Mouse (Mus musculus): Measurements from ENCODE around the gene Sun2. TPM values are rescaled to one million over a fixed set of nuclear protein-coding genes. Genes with fewer than 3 reads are reported as not detected.

The Sun2 gene
- polyA plus RNA-seq, 1 experiment = 31.5 TPM

DNA sequence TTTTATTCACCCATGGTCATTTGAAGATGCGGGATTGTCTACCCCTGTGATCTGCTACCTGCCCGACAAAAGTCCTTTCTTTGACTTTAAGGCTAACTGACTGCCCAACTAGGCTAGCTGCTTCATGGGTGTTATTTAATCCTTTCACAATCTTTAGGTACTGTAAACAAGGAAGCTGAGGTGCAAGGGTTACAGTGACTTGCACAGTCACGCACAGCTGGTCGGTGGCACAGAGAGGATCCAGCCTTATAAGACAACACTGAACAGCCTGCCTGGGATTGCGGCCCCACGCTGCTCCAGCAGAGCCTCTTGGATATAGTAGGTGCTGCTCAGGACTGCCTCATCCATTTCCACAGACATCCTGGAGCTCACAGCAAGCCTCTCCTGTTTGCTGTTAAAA lies 59.2 kb downstream of the Sun2 start:
- H3K27me3 ChIP-seq (replicated peaks; ENCODE audit: control insufficient read depth, insufficient read depth, low read length) = no peaks in the 10 kb centered on the region
- DNase-seq = peak; percentile 38
- H3K4me3 ChIP-seq (ENCODE audit: insufficient read depth, low read depth, low read length) = no peak overlapping the region
- peaks cover 33% of the 10 kb centered on the region for H3K4me1 ChIP-seq (ENCODE audit: control insufficient read depth, insufficient read depth, low read length)
- H3K27ac ChIP-seq (ENCODE audit: insufficient read depth, low read depth, low read length) = no peak overlapping the region
- TF ChIP-seq CTCF (conservative IDR thresholded peaks at IDR 0.05; ENCODE audit: insufficient read depth, insufficient read length, low read depth, low read length) (no peak), POLR2A (IDR thresholded peaks at IDR 0.05; ENCODE audit: low read depth, low read length) (no peak)
- H3K36me3 ChIP-seq (ENCODE audit: control insufficient read depth, insufficient read depth, low read length) = no peaks in the 10 kb centered on the region
- 66% methylated on average over 6 of the region's 6 CpGs for WGBS

DNA sequence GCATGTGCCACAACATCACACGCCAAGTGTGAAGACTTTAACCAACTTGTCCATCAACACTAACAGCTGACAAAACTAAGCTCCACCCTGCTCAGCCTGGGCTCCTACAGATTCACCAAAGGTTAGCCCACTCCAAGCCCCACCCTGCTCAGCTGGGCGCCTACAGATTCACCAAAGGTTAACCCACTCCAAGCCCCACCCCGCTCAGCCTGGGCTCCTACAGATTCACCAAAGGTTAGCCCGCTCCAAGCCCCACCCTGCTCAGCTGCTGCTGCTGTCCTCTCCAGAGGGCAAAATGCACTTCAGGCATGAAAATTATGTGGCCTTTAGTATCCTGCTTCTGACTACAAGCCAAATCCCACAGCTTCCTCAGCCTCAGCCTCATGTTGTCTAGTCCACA lies 60.4 kb downstream of the Sun2 start:
- Histone ChIP-seq H3K27me3 (replicated peaks; ENCODE audit: control insufficient read depth, insufficient read depth, low read length) (no peaks in the 10 kb centered on the region), H3K27ac (ENCODE audit: insufficient read depth, low read depth, low read length) (no peak overlapping the region), H3K4me1 (ENCODE audit: control insufficient read depth, insufficient read depth, low read length) (peaks cover 40% of the 10 kb centered on the region), H3K4me3 (ENCODE audit: insufficient read depth, low read depth, low read length) (no peak overlapping the region), H3K36me3 (ENCODE audit: control insufficient read depth, insufficient read depth, low read length) (no peaks in the 10 kb centered on the region)
- TF ChIP-seq CTCF (conservative IDR thresholded peaks at IDR 0.05; ENCODE audit: insufficient read depth, insufficient read length, low read depth, low read length) (no peak), POLR2A (IDR thresholded peaks at IDR 0.05; ENCODE audit: low read depth, low read length) (no peak)
- DNase-seq = peak; percentile 67
- WGBS = 62% methylated on average over 4 of the region's 4 CpGs

DNA sequence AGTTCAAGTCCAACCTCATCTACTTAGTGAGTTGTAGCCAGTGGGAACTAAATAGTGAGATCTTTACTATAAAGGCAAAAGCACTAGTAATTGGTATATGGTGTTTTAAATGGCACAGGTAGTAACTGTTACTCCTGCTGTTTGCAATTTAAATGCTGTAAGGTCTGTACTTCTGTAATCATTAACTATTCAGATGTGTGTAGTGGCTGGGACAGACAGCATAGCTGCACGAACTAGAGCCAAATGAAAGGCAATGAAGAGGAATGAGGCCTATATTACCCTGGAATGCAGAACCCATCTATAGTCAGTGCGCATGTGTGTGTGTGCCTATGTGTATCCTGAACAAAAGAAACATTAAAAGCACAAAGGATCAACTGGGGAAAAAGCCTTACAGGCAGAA lies 64.4 kb downstream of the Sun2 start:
- Histone ChIP-seq H3K36me3 (ENCODE audit: control insufficient read depth, insufficient read depth, low read length) (peaks cover 2% of the 10 kb centered on the region; the same call in 1 of the 2 replicates), H3K27ac (ENCODE audit: insufficient read depth, low read depth, low read length) (peak overlapping the region; percentile 54; the same call in 1 of the 2 replicates), H3K4me1 (ENCODE audit: control insufficient read depth, insufficient read depth, low read length) (peaks cover 14% of the 10 kb centered on the region; the same call in 1 of the 2 replicates), H3K4me3 (ENCODE audit: insufficient read depth, low read depth, low read length) (no peak overlapping the region), H3K27me3 (replicated peaks; ENCODE audit: control insufficient read depth, insufficient read depth, low read length) (no peaks in the 10 kb centered on the region)
- peak; percentile 50 for DNase-seq
- no peak for TF ChIP-seq CTCF (conservative IDR thresholded peaks at IDR 0.05; ENCODE audit: insufficient read depth, insufficient read length, low read depth, low read length)
- TF ChIP-seq POLR2A (IDR thresholded peaks at IDR 0.05; ENCODE audit: low read depth, low read length) = no peak
- WGBS = 44% methylated on average over 2 of the region's 2 CpGs

Other genes with a start within 250 kb of the Sun2 start
- 0.05 and 0.08 TPM in 2 replicates for gene Kcnj4, start 237.3 kb downstream of the Sun2 start, polyA plus RNA-seq (2012; rRNA removed)
- 5.9 and 7.8 TPM in 2 replicates for gene Kdelr3, start 226.1 kb downstream of the Sun2 start, polyA plus RNA-seq (2012; rRNA removed)
- 148 and 160 TPM in 2 replicates for gene Ddx17, start 195.8 kb downstream of the Sun2 start, polyA plus RNA-seq (2012; rRNA removed)
- 0.12 TPM in 1 of 2 replicates, not detected in the other for gene Dmc1, start 137.4 kb downstream of the Sun2 start, polyA plus RNA-seq (2012; rRNA removed)
- 1.3 and 1.5 TPM in 2 replicates for gene Fam227a, start 83.6 kb downstream of the Sun2 start, polyA plus RNA-seq (2012; rRNA removed)
- gene Cby1, start 83.3 kb downstream of the Sun2 start, polyA plus RNA-seq (2012; rRNA removed) = 12.0 and 15.1 TPM in 2 replicates
- 38.2 and 52.5 TPM in 2 replicates for gene Tomm22, start 71.7 kb downstream of the Sun2 start, polyA plus RNA-seq (2012; rRNA removed)
- 19.5 and 19.9 TPM in 2 replicates for gene Josd1, start 54.6 kb downstream of the Sun2 start, polyA plus RNA-seq (2012; rRNA removed)
- 29.9 and 35.3 TPM in 2 replicates for gene Gtpbp1, start 51.7 kb downstream of the Sun2 start, polyA plus RNA-seq (2012; rRNA removed)
- gene Dnal4, start 35.3 kb upstream of the Sun2 start, polyA plus RNA-seq (2012; rRNA removed) = 54.3 and 57.8 TPM in 2 replicates
- gene Nptxr, start 62.2 kb upstream of the Sun2 start, polyA plus RNA-seq (2012; rRNA removed) = 2.0 and 2.1 TPM in 2 replicates
- gene Npcd, start 91.7 kb upstream of the Sun2 start, polyA plus RNA-seq (2012; rRNA removed) = 0.62 TPM in 1 of 2 replicates, not detected in the other
- 49.5 and 62.1 TPM in 2 replicates for gene Cbx6, start 92.2 kb upstream of the Sun2 start, polyA plus RNA-seq (2012; rRNA removed)
- gene Apobec3, start 149.1 kb upstream of the Sun2 start, polyA plus RNA-seq (2012; rRNA removed) = 9.5 and 13.4 TPM in 2 replicates
- gene Cbx7, start 228.6 kb upstream of the Sun2 start, polyA plus RNA-seq (2012; rRNA removed) = 41.3 and 44.1 TPM in 2 replicates